In genomic region chr10:110372724-110373455, GRCm38 (mm10) we compare ENCODE assay signal across 10 mouse cellular contexts.
DNase-seq lines count a peak whose midpoint lies in the region; ATAC-seq and TF ChIP-seq lines count a peak whose summit lies in the region.
"Had no signal": no experiment of that assay in that cellular context is flagged by ENCODE, and none has a peak within 500 bp of the region (broad histone marks: within the 10 kb centered on the region; RNA-seq: fewer than 3 reads in every experiment).

No protein-coding gene starts in this region.

- H3K4me1 ChIP-seq in kidney, adult 2 months (ENCODE audit: control insufficient read depth, insufficient read depth, low read length): no peaks in the 10 kb centered on the region
- H3K4me1 ChIP-seq in forebrain, embryonic 14.5 days (ENCODE audit: control insufficient read depth, insufficient read depth, low read length): peaks cover 16% of the 10 kb centered on the region; the same call in 1 of the 2 replicates
- H3K4me1 ChIP-seq in midbrain, embryonic 15.5 days: peaks cover 21% of the 10 kb centered on the region
- H3K4me1 ChIP-seq in intestine, embryonic 15.5 days (replicated peaks): no peaks in the 10 kb centered on the region

- WGBS in kidney, adult 2 months: 54% methylated on average over 11 of the region's 11 CpGs
- WGBS in forebrain, embryonic 14.5 days: 23% methylated on average over 11 of the region's 11 CpGs
- 26% methylated on average over 11 of the region's 11 CpGs for WGBS in midbrain, embryonic 15.5 days
- 62% methylated on average over 11 of the region's 11 CpGs for WGBS in intestine, embryonic 15.5 days

- H3K36me3 ChIP-seq in kidney, adult 2 months (ENCODE audit: control insufficient read depth, insufficient read depth, low read length): no peaks in the 10 kb centered on the region
- H3K36me3 ChIP-seq in forebrain, embryonic 14.5 days (ENCODE audit: control insufficient read depth, insufficient read depth, low read length): no peaks in the 10 kb centered on the region
- H3K36me3 ChIP-seq in midbrain, embryonic 15.5 days (replicated peaks): no peaks in the 10 kb centered on the region
- H3K36me3 ChIP-seq in intestine, embryonic 15.5 days: no peaks in the 10 kb centered on the region

- H3K9ac ChIP-seq in forebrain, embryonic 14.5 days (ENCODE audit: low read length): no peak overlapping the region
- no peak overlapping the region for H3K9ac ChIP-seq in midbrain, embryonic 15.5 days
- no peak overlapping the region for H3K9ac ChIP-seq in intestine, embryonic 15.5 days

- no peak overlapping the region for H3K4me2 ChIP-seq in forebrain, embryonic 14.5 days (ENCODE audit: low read length)
- H3K4me2 ChIP-seq in midbrain, embryonic 15.5 days: peak overlapping the region; percentile 22; the same call in 1 of the 2 replicates
- H3K4me2 ChIP-seq in intestine, embryonic 15.5 days (replicated peaks): no peak overlapping the region

- no peak for TF ChIP-seq POLR2A in kidney, adult 2 months (IDR thresholded peaks at IDR 0.05; ENCODE audit: low read depth, low read length)

- no peak overlapping the region for H3K27ac ChIP-seq in kidney, adult 2 months (ENCODE audit: insufficient read depth, low read depth, low read length)
- peak overlapping the region; percentile 56; the same call in 1 of the 2 replicates for H3K27ac ChIP-seq in forebrain, embryonic 14.5 days (ENCODE audit: low read depth, low read length)
- H3K27ac ChIP-seq in midbrain, embryonic 15.5 days: peak overlapping the region; percentile 75
- H3K27ac ChIP-seq in intestine, embryonic 15.5 days: no peak overlapping the region
- no peak overlapping the region for H3K27ac ChIP-seq in gastrocnemius, adult 2 months

- intact Hi-C loops in gastrocnemius, adult 2 months (cut with DNase I): no loop called here

- no peak overlapping the region for H3K4me3 ChIP-seq in kidney, adult 2 months (ENCODE audit: insufficient read depth, low read depth, low read length)
- no peak overlapping the region for H3K4me3 ChIP-seq in forebrain, embryonic 14.5 days (ENCODE audit: low read depth, low read length)
- H3K4me3 ChIP-seq in midbrain, embryonic 15.5 days: no peak overlapping the region
- no peak overlapping the region for H3K4me3 ChIP-seq in intestine, embryonic 15.5 days (replicated peaks)
- no peak overlapping the region for H3K4me3 ChIP-seq in gastrocnemius, adult 2 months

- DNase-seq in adrenal gland, postnatal 10 days: peak; percentile 2
- DNase-seq in adrenal gland, adult 8-10 months: no peak
- DNase-seq in kidney, postnatal 10 days: peak; percentile 42
- DNase-seq in kidney, adult 2 months: no peak
- DNase-seq in forebrain, embryonic 14.5 days (ENCODE audit: low spot score): peak; percentile 79
- no peak for DNase-seq in gastrocnemius, adult 2 months
- DNase-seq: gastrocnemius, postnatal 25 days; right cerebral cortex, postnatal 14 days had no signal

- no peaks in the 10 kb centered on the region for H3K9me3 ChIP-seq in forebrain, embryonic 14.5 days (replicated peaks; ENCODE audit: control insufficient read depth, low read length)
- no peaks in the 10 kb centered on the region for H3K9me3 ChIP-seq in midbrain, embryonic 15.5 days
- H3K9me3 ChIP-seq in intestine, embryonic 15.5 days: no peaks in the 10 kb centered on the region

- H3K27me3 ChIP-seq in kidney, adult 2 months (replicated peaks; ENCODE audit: control insufficient read depth, insufficient read depth, low read length): no peaks in the 10 kb centered on the region
- H3K27me3 ChIP-seq in forebrain, embryonic 14.5 days (replicated peaks; ENCODE audit: control insufficient read depth, insufficient read depth, low read length): no peaks in the 10 kb centered on the region
- H3K27me3 ChIP-seq in midbrain, embryonic 15.5 days (replicated peaks): no peaks in the 10 kb centered on the region
- H3K27me3 ChIP-seq in intestine, embryonic 15.5 days (replicated peaks): no peaks in the 10 kb centered on the region

- ATAC-seq in forebrain, embryonic 14.5 days: peak; percentile 94
- ATAC-seq in midbrain, embryonic 15.5 days (replicated peaks): peak; percentile 94
- ATAC-seq in intestine, embryonic 15.5 days: no peak

- TF ChIP-seq CTCF in kidney, adult 2 months (conservative IDR thresholded peaks at IDR 0.05; ENCODE audit: insufficient read depth, insufficient read length, low read depth, low read length): no peak
- TF ChIP-seq CTCF in gastrocnemius, adult 2 months (IDR thresholded peaks at IDR 0.05): no peak

Comparison
In these comparisons a context has a peak if more than half of its experiments do, and no peak if none do; other contexts are left out.
1. DNase-seq: peak in adrenal gland, postnatal 10 days (single experiment), kidney, postnatal 10 days (single experiment) and forebrain, embryonic 14.5 days (single experiment); none in adrenal gland, adult 8-10 months (single experiment), kidney, adult 2 months (single experiment) and gastrocnemius, adult 2 months (single experiment).
2. H3K27ac ChIP-seq: peak in forebrain, embryonic 14.5 days (single experiment) and midbrain, embryonic 15.5 days (single experiment); none in kidney, adult 2 months (single experiment), intestine, embryonic 15.5 days (single experiment) and gastrocnemius, adult 2 months (single experiment).